Mouse (Mus musculus) urinary bladder, postnatal 25 days (tissue): ENCODE data around the gene Zfp947.
"Not testable (repeated sequence)": the region's sequence is repeated elsewhere in the genome, so short reads cannot be mapped to it uniquely, and the experiment has no call there.

Source experiments
- DNase-seq: peaks from one replicate; pipeline ENCODE4 v3.0.0; 2022; ENCODE audit warnings: low spot score

Zfp947 gene

GRCm38 (mm10) chr17:22165722-22166294, at the start of gene Zfp947:
Zfp947 (minus strand) TSS chr17:22166190.
- peak; percentile 17 for DNase-seq

DNA sequence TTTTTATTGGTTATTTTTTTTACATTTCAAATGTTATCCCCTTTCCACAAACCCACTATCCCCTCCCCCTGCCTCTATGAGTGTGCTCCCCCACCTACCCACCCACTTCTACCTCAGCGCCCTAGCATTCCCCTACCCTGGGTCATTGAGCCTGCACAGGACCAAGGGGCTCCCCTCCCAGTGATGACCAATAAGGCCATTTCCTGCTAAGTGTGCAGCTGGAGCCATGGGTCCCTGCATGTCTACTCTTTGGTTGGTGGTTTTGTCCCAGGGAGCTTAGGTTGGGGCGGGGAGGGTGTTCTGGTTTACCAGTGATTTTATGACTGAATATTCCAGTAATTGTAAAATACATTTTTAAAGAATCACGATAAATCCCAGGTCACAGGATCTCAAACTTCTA, 686 bp downstream of the Zfp947 start:
- peak; percentile 3 for DNase-seq

- DNase-seq, result not testable (repeated sequence)
Measured at GRCm38 (mm10) chr17:22153951-22154350, 12.0 kb downstream of the Zfp947 start.

GRCm38 (mm10) chr17:22118770-22119169, 47.2 kb downstream of the Zfp947 start:
- DNase-seq, result no peak
